Mouse (Mus musculus): ENCODE data around the gene Gpr161. TPM values are rescaled to one million over a fixed set of nuclear protein-coding genes. Genes with fewer than 3 reads are reported as not detected.
A peak's percentile ranks its signal among the peaks of the same experiment; 100 is the strongest.

Gpr161 gene
- 0.87 and 0.94 TPM in 2 replicates for polyA plus RNA-seq (2015; fragmentation: Nextera tagmentation; extraction: Ambion mirVana)

GRCm38 (mm10) chr1:165295489-165295888 lies at the start of gene Gpr161:
Gene Gpr161, plus strand, starts transcription at chr1:165295789.
- WGBS = 93% methylated on average over 1 of the region's 1 CpGs
- H3K36me3 ChIP-seq (ENCODE audit: insufficient read depth, low read length) = no peaks in the 10 kb centered on the region
- no peak for TF ChIP-seq CTCF (IDR thresholded peaks at IDR 0.05; ENCODE audit: low read depth)
- no peaks in the 10 kb centered on the region for H3K4me1 ChIP-seq (replicated peaks; ENCODE audit: insufficient read depth, low read length)
- H3K9ac ChIP-seq (ENCODE audit: low read depth, low read length) = no peak within 1 kb of the TSS
- no peaks in the 10 kb centered on the region for H3K27me3 ChIP-seq (ENCODE audit: insufficient read depth, low read length)
- ATAC-seq (replicated peaks; ENCODE audit: low FRiP score, low read depth) (no peak), DNase-seq (ENCODE audit: low spot score) (no peak)
- H3K4me2 ChIP-seq (ENCODE audit: low read length) = no peak within 1 kb of the TSS
- H3K4me3 ChIP-seq (replicated peaks; ENCODE audit: low read depth, low read length) = no peak within 1 kb of the TSS
- H3K27ac ChIP-seq = no peak within 1 kb of the TSS
- H3K9me3 ChIP-seq (replicated peaks; ENCODE audit: low read length) = no peaks in the 10 kb centered on the region

GRCm38 (mm10) chr1:165246587-165246986 lies 49.0 kb upstream of the Gpr161 start:
- DNase-seq (ENCODE audit: low spot score) (peak; percentile 33), ATAC-seq (replicated peaks; ENCODE audit: low FRiP score, low read depth) (no peak)
- Histone ChIP-seq H3K4me3 (replicated peaks; ENCODE audit: low read depth, low read length) (no peak overlapping the region), H3K27me3 (ENCODE audit: insufficient read depth, low read length) (no peaks in the 10 kb centered on the region), H3K4me1 (replicated peaks; ENCODE audit: insufficient read depth, low read length) (no peaks in the 10 kb centered on the region), H3K36me3 (ENCODE audit: insufficient read depth, low read length) (no peaks in the 10 kb centered on the region), H3K9me3 (replicated peaks; ENCODE audit: low read length) (no peaks in the 10 kb centered on the region), H3K9ac (ENCODE audit: low read depth, low read length) (no peak overlapping the region), H3K27ac (no peak overlapping the region), H3K4me2 (ENCODE audit: low read length) (no peak overlapping the region)
- TF ChIP-seq CTCF (IDR thresholded peaks at IDR 0.05; ENCODE audit: low read depth) = no peak
- WGBS = 55% methylated on average over 5 of the region's 5 CpGs

- DNase-seq (ENCODE audit: low spot score) = no peak
- Histone ChIP-seq H3K4me2 (ENCODE audit: low read length) (no peak overlapping the region), H3K27me3 (ENCODE audit: insufficient read depth, low read length) (no peaks in the 10 kb centered on the region), H3K4me3 (replicated peaks; ENCODE audit: low read depth, low read length) (no peak overlapping the region), H3K36me3 (ENCODE audit: insufficient read depth, low read length) (no peaks in the 10 kb centered on the region), H3K9ac (ENCODE audit: low read depth, low read length) (no peak overlapping the region), H3K27ac (no peak overlapping the region), H3K4me1 (replicated peaks; ENCODE audit: insufficient read depth, low read length) (no peaks in the 10 kb centered on the region), H3K9me3 (replicated peaks; ENCODE audit: low read length) (no peaks in the 10 kb centered on the region)
- no peak for ATAC-seq (replicated peaks; ENCODE audit: low FRiP score, low read depth)
- 20% methylated on average over 5 of the region's 5 CpGs for WGBS
- TF ChIP-seq CTCF (IDR thresholded peaks at IDR 0.05; ENCODE audit: low read depth) = no peak
Observed at GRCm38 (mm10) chr1:165247085-165247484, 48.5 kb upstream of the Gpr161 start.

GRCm38 (mm10) chr1:165247788-165248187 lies 47.8 kb upstream of the Gpr161 start:
- no peak for DNase-seq (ENCODE audit: low spot score)
- no peaks in the 10 kb centered on the region for H3K36me3 ChIP-seq (ENCODE audit: insufficient read depth, low read length)
- H3K4me2 ChIP-seq (ENCODE audit: low read length) = no peak overlapping the region
- H3K4me3 ChIP-seq (replicated peaks; ENCODE audit: low read depth, low read length) = no peak overlapping the region
- 97% methylated on average over 3 of the region's 3 CpGs for whole genome bisulfite sequencing
- no peaks in the 10 kb centered on the region for H3K27me3 ChIP-seq (ENCODE audit: insufficient read depth, low read length)
- H3K9me3 ChIP-seq (replicated peaks; ENCODE audit: low read length) = no peaks in the 10 kb centered on the region
- no peaks in the 10 kb centered on the region for H3K4me1 ChIP-seq (replicated peaks; ENCODE audit: insufficient read depth, low read length)
- H3K9ac ChIP-seq (ENCODE audit: low read depth, low read length) = no peak overlapping the region
- no peak for TF ChIP-seq CTCF (IDR thresholded peaks at IDR 0.05; ENCODE audit: low read depth)
- ATAC-seq (replicated peaks; ENCODE audit: low FRiP score, low read depth) = no peak
- H3K27ac ChIP-seq = no peak overlapping the region

- no peak overlapping the region for H3K4me3 ChIP-seq (replicated peaks; ENCODE audit: low read depth, low read length)
- H3K9ac ChIP-seq (ENCODE audit: low read depth, low read length) = no peak overlapping the region
- no peak overlapping the region for H3K4me2 ChIP-seq (ENCODE audit: low read length)
- H3K27ac ChIP-seq = no peak overlapping the region
- H3K4me1 ChIP-seq (replicated peaks; ENCODE audit: insufficient read depth, low read length) = no peaks in the 10 kb centered on the region
- no peaks in the 10 kb centered on the region for H3K9me3 ChIP-seq (replicated peaks; ENCODE audit: low read length)
- ATAC-seq (replicated peaks; ENCODE audit: low FRiP score, low read depth) (no peak), DNase-seq (ENCODE audit: low spot score) (no peak)
- no peak for TF ChIP-seq CTCF (IDR thresholded peaks at IDR 0.05; ENCODE audit: low read depth)
- WGBS = 52% methylated on average over 4 of the region's 4 CpGs
- no peaks in the 10 kb centered on the region for H3K36me3 ChIP-seq (ENCODE audit: insufficient read depth, low read length)
- H3K27me3 ChIP-seq (ENCODE audit: insufficient read depth, low read length) = no peaks in the 10 kb centered on the region
Observed at GRCm38 (mm10) chr1:165248842-165249241, 46.7 kb upstream of the Gpr161 start.

GRCm38 (mm10) chr1:165250546-165250945 lies 45.0 kb upstream of the Gpr161 start:
- Histone ChIP-seq H3K4me3 (replicated peaks; ENCODE audit: low read depth, low read length) (no peak overlapping the region), H3K27ac (no peak overlapping the region), H3K9ac (ENCODE audit: low read depth, low read length) (no peak overlapping the region), H3K27me3 (ENCODE audit: insufficient read depth, low read length) (no peaks in the 10 kb centered on the region), H3K9me3 (replicated peaks; ENCODE audit: low read length) (no peaks in the 10 kb centered on the region), H3K36me3 (ENCODE audit: insufficient read depth, low read length) (no peaks in the 10 kb centered on the region), H3K4me2 (ENCODE audit: low read length) (no peak overlapping the region), H3K4me1 (replicated peaks; ENCODE audit: insufficient read depth, low read length) (no peaks in the 10 kb centered on the region)
- no peak for TF ChIP-seq CTCF (IDR thresholded peaks at IDR 0.05; ENCODE audit: low read depth)
- no peak for ATAC-seq (replicated peaks; ENCODE audit: low FRiP score, low read depth)
- DNase-seq (ENCODE audit: low spot score) = no peak
- WGBS = 95% methylated on average over 2 of the region's 2 CpGs

GRCm38 (mm10) chr1:165252027-165252671 lies 43.4 kb upstream of the Gpr161 start:
- H3K9me3 ChIP-seq (replicated peaks; ENCODE audit: low read length) = no peaks in the 10 kb centered on the region
- peak; percentile 62 for DNase-seq (ENCODE audit: low spot score)
- 45% methylated on average over 11 of the region's 11 CpGs for WGBS
- H3K4me2 ChIP-seq (ENCODE audit: low read length) = peak overlapping the region; percentile 19; the same call in 1 of the 2 replicates
- no peak overlapping the region for H3K27ac ChIP-seq
- no peak for ATAC-seq (replicated peaks; ENCODE audit: low FRiP score, low read depth)
- no peaks in the 10 kb centered on the region for H3K27me3 ChIP-seq (ENCODE audit: insufficient read depth, low read length)
- no peaks in the 10 kb centered on the region for H3K4me1 ChIP-seq (replicated peaks; ENCODE audit: insufficient read depth, low read length)
- no peak overlapping the region for H3K4me3 ChIP-seq (replicated peaks; ENCODE audit: low read depth, low read length)
- peak; percentile 89 for TF ChIP-seq CTCF (IDR thresholded peaks at IDR 0.05; ENCODE audit: low read depth)
- no peaks in the 10 kb centered on the region for H3K36me3 ChIP-seq (ENCODE audit: insufficient read depth, low read length)
- H3K9ac ChIP-seq (ENCODE audit: low read depth, low read length) = no peak overlapping the region

All from kidney, postnatal 0 days (tissue).